In genomic region chr15:96882211-96882610, GRCm38 (mm10) we compare ENCODE assay signal across 20 mouse cellular contexts.
A peak's percentile ranks its signal among the peaks of the same experiment; 100 is the strongest.
DNase-seq lines count a peak whose midpoint lies in the region; ATAC-seq and TF ChIP-seq lines count a peak whose summit lies in the region.
"Had no signal": no experiment of that assay in that cellular context is flagged by ENCODE, and none has a peak within 500 bp of the region (broad histone marks: within the 10 kb centered on the region; RNA-seq: fewer than 3 reads in every experiment).

No protein-coding gene starts in this region.

- no peak for TF ChIP-seq POLR2A in myocyte (IDR thresholded peaks at IDR 0.05; ENCODE audit: insufficient read length, low read depth)

- H3K9ac ChIP-seq in lung, embryonic 14.5 days = no peak overlapping the region
- no peak overlapping the region for H3K9ac ChIP-seq in embryonic facial prominence, embryonic 14.5 days (ENCODE audit: low read depth, low read length)
- H3K9ac ChIP-seq: forebrain, embryonic 13.5 days; forebrain, postnatal 0 days; heart, embryonic 12.5 days had no signal

- peaks cover 8% of the 10 kb centered on the region; the same call in 1 of the 2 replicates for H3K4me1 ChIP-seq in lung, embryonic 14.5 days (ENCODE audit: insufficient read depth)
- H3K4me1 ChIP-seq in embryonic facial prominence, embryonic 14.5 days (ENCODE audit: control insufficient read depth, insufficient read depth, low read length) = peaks cover 14% of the 10 kb centered on the region
- H3K4me1 ChIP-seq: forebrain, embryonic 13.5 days; heart, embryonic 12.5 days had no signal

- WGBS in lung, embryonic 14.5 days = 57% methylated on average over 14 of the region's 14 CpGs
- 69% methylated on average over 14 of the region's 14 CpGs for WGBS in embryonic facial prominence, embryonic 14.5 days

- no peak overlapping the region for H3K4me3 ChIP-seq in lung, embryonic 14.5 days (ENCODE audit: low read depth, low read length)
- H3K4me3 ChIP-seq in embryonic facial prominence, embryonic 14.5 days (ENCODE audit: low read depth, low read length) = no peak overlapping the region
- no peak overlapping the region for H3K4me3 ChIP-seq in myocyte
- H3K4me3 ChIP-seq: forebrain, embryonic 13.5 days; heart, embryonic 12.5 days had no signal

- peak; percentile 12 for DNase-seq in adrenal gland, postnatal 14 days
- no peak for DNase-seq in adrenal gland, adult 18-20 months (ENCODE audit: low spot score in 2 of 2)
- DNase-seq in lung, embryonic 14.5 days = no peak
- DNase-seq in lung, postnatal 36 days = no peak
- DNase-seq in embryonic facial prominence, embryonic 14.5 days (ENCODE audit: low spot score) = no peak
- DNase-seq in embryo, embryonic 11 days = no peak
- no peak for DNase-seq in thymus, postnatal 10 days (ENCODE audit: low spot score in 2 of 2)
- DNase-seq: adrenal gland, postnatal 10 days; B cell, adult 2 months; cerebellum, adult 18-20 months; cerebellum, adult 9-11 months; cerebellum, postnatal 36 days; forebrain, postnatal 0 days; gastrocnemius, postnatal 14 days had no signal

- H3ac ChIP-seq in myocyte (ENCODE audit: control insufficient read depth, insufficient read length) = no peak overlapping the region

- no peaks in the 10 kb centered on the region for H3K9me3 ChIP-seq in lung, embryonic 14.5 days (ENCODE audit: low read depth, low read length)
- no peaks in the 10 kb centered on the region for H3K9me3 ChIP-seq in embryonic facial prominence, embryonic 14.5 days (ENCODE audit: control insufficient read depth, low read length)
- H3K9me3 ChIP-seq: forebrain, embryonic 13.5 days; heart, embryonic 12.5 days had no signal

- no peak for TF ChIP-seq CTCF in lung, embryonic 14.5 days (IDR thresholded peaks at IDR 0.05; ENCODE audit: low read depth)

- no peaks in the 10 kb centered on the region for H3K79me2 ChIP-seq in myocyte (ENCODE audit: control insufficient read depth, insufficient read depth)

- H3K36me3 ChIP-seq in lung, embryonic 14.5 days (ENCODE audit: insufficient read depth) = no peaks in the 10 kb centered on the region
- no peaks in the 10 kb centered on the region for H3K36me3 ChIP-seq in embryonic facial prominence, embryonic 14.5 days (ENCODE audit: control insufficient read depth, insufficient read depth, low read length)
- H3K36me3 ChIP-seq in myocyte (ENCODE audit: control insufficient read depth, insufficient read depth) = no peaks in the 10 kb centered on the region
- H3K36me3 ChIP-seq: G1E; heart, embryonic 12.5 days had no signal

- ATAC-seq in lung, embryonic 14.5 days (ENCODE audit: insufficient read depth) = peak; percentile 46; the same call in 1 of the 2 replicates
- no peak for ATAC-seq in embryonic facial prominence, embryonic 14.5 days (ENCODE audit: low read depth)
- ATAC-seq: CD4-positive, CD25-positive, alpha-beta regulatory T cell, adult 4 months; forebrain, embryonic 13.5 days; forebrain, postnatal 0 days; hindbrain, embryonic 16.5 days had no signal

- H3K4me2 ChIP-seq in lung, embryonic 14.5 days = no peak overlapping the region
- H3K4me2 ChIP-seq in embryonic facial prominence, embryonic 14.5 days (ENCODE audit: low read depth, low read length) = no peak overlapping the region
- peak overlapping the region; percentile 40 for H3K4me2 ChIP-seq in myocyte (ENCODE audit: low read depth)
- H3K4me2 ChIP-seq: forebrain, embryonic 13.5 days; heart, embryonic 12.5 days had no signal

- no peaks in the 10 kb centered on the region for H3K27me3 ChIP-seq in lung, embryonic 14.5 days (ENCODE audit: insufficient read depth, low read length)
- no peaks in the 10 kb centered on the region for H3K27me3 ChIP-seq in embryonic facial prominence, embryonic 14.5 days (replicated peaks; ENCODE audit: control insufficient read depth, insufficient read depth, low read length)
- no peaks in the 10 kb centered on the region for H3K27me3 ChIP-seq in myocyte (ENCODE audit: control insufficient read depth, insufficient read depth, insufficient read length)
- H3K27me3 ChIP-seq: forebrain, embryonic 13.5 days; heart, embryonic 12.5 days had no signal

- peak overlapping the region; percentile 55; the same call in 1 of the 2 replicates for H3K27ac ChIP-seq in lung, embryonic 14.5 days (ENCODE audit: low read depth)
- H3K27ac ChIP-seq in embryonic facial prominence, embryonic 14.5 days (replicated peaks; ENCODE audit: low read depth, low read length) = peak overlapping the region; percentile 55
- H3K27ac ChIP-seq: forebrain, embryonic 13.5 days had no signal

TF ChIP-seq in myocyte, 11 proteins besides CTCF, POLR2A, EP300 and RAD21:
- TF ChIP-seq E2F4 (IDR thresholded peaks at IDR 0.05; ENCODE audit: insufficient read depth) = no peak
- TF ChIP-seq SRF (IDR thresholded peaks at IDR 0.05; ENCODE audit: control insufficient read depth, insufficient read length, low read depth) = no peak
- no peak for TF ChIP-seq POLR2AphosphoS2 (IDR thresholded peaks at IDR 0.05; ENCODE audit: insufficient read length, low read depth)
- TF ChIP-seq USF1 (IDR thresholded peaks at IDR 0.05; ENCODE audit: low read depth) = no peak
- TF ChIP-seq MAX (IDR thresholded peaks at IDR 0.05; ENCODE audit: low read depth) = no peak
- no peak for TF ChIP-seq MYOG (IDR thresholded peaks at IDR 0.05; ENCODE audit: control insufficient read depth in 1 of 3, insufficient read depth in 1 of 3, insufficient read length in 2 of 3, low read depth in 2 of 3)
- TF ChIP-seq MYOD1 (IDR thresholded peaks at IDR 0.05; ENCODE audit: control insufficient read depth in 1 of 3, insufficient read length in 2 of 3, low read depth in 2 of 3) = no peak
- no peak for TF ChIP-seq TCF12 (IDR thresholded peaks at IDR 0.05; ENCODE audit: insufficient read depth, poor library complexity, severe bottlenecking)
